Mouse (Mus musculus) monocyte, adult 2 months (primary cell): ENCODE results near the gene Gm7356.
"Not testable (repeated sequence)": the region's sequence is repeated elsewhere in the genome, so short reads cannot be mapped to it uniquely, and the experiment has no call there.

Source experiments
- DNase-seq, 2 experiments: peaks; one replicate each; pipeline ENCODE4 v3.0.0; 2022; ENCODE audit warnings: low spot score in 2 of 2, low read depth in 1 of 2

Gene Gm7356

DNA sequence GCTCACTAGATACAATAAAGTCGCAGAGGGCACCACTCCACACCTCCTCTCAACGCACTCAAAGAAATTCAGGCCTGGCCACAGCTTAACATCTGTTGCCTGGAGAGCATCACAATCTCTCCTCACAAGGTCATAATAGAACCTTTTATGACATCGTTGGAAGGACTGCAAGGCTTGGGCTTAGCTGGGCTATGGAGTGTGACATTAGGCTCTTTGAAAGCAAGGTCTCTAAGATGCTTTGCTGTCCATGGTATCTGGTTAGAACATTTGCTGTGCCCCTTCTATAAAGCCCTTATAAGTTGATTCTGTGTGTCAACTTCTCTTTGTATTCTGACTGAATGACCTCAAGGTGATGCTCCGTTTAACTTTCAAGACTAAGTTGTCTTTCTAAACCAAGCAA, at the start of gene Gm7356:
Gene Gm7356, minus strand, starts transcription at position 101 of the 400 bp plus-strand sequence.
- not testable (repeated sequence) for DNase-seq

DNA sequence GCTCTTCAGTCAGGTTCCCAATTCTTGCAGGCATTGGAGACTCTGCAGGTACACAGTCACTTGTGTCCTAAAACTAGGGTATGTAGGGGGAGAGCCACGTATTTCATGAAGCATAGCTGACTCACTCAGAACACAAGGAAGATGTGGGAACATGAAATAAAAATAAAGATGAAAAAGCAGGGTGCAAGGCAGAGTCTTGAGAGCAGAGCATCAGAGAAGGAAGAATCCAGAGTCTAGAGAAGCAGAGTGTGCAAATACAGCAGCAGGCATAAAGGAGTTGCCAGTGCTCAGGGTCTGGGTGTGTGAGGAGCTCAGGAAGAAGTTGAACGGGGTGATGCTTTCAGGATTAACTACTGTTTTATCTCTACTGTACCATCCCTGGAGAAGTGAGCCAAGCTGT, 38.4 kb upstream of the Gm7356 start:
- not testable (repeated sequence) for DNase-seq

DNA sequence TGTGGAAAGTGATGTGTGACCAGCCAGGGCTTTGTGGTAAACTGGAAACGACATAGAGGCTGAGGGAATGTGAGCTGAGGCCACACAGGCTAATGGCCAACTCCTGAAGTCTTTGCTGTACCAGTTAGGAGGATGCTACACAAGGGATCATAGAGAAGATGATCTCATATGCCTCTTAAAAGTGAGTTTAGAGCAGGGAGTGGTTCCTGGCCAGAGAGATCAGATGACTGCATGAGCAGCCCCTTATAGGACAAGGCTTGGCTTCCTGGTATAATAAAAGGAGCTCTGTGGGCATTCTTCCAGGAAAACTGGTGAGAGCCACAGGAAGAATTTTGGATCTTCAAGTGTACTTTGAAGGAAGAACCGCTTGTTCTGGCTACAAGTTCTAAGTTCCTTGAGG, 33.5 kb upstream of the Gm7356 start:
- DNase-seq = not testable (repeated sequence)

DNA sequence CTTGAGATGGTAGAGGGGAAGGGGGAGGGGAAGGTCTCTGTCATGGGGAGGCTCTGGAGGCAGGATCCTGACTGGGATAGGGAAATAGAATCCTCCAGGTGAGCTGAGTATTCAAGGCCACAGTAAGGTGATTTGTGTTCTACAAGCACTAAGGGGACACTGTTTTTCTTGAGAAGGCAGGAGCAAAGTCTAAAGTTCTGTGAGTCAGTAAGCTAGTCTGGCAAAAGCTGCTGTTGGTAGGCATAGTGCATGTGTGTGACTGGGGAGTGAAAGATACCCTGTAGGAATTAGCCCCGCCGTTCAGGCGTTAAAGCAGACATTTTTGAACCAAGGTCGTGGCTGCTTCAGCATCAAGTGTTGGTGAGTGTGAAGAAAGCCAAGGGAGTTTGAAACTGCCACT, 32.6 kb upstream of the Gm7356 start:
- not testable (repeated sequence) for DNase-seq

DNA sequence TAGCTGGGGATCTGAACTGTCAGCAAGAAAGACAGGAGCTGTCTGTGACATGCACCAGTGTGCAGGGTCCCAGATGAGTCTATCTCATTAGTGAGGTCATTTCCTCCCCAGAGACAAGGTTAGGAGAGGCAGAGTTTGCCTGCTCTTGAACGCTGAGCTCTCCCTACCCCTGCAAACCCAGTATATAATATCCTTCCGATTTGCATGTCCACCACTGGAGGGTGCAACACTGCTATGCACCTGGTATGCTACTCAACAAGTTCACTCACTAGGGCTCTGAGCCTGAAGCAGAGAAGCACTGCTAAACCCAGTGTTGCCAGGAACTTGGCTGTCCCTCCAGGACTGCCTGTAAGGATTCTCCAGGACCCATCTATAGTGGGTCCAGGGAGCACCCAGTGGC, 10.1 kb downstream of the Gm7356 start:
- DNase-seq = not testable (repeated sequence)

DNA sequence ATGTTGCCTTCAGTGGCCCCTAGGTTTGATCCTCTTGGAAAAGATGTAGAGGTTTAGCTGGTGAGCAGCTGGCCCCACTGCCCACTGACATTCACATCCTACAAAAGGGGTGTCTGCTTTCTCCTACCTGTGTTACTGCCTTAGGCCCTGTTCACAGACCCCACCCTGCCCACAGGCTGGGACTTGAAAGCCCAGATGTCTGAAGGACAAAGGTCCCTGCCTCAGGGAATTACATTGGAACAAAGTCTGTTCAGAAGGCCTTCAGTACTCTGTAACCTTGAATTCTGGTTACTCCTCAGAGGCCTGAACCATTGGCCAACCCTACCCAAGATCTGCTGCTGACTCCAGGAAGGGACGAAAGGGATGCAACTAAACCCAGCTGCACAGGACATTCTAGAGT, 15.8 kb downstream of the Gm7356 start:
- no peak for DNase-seq

DNA sequence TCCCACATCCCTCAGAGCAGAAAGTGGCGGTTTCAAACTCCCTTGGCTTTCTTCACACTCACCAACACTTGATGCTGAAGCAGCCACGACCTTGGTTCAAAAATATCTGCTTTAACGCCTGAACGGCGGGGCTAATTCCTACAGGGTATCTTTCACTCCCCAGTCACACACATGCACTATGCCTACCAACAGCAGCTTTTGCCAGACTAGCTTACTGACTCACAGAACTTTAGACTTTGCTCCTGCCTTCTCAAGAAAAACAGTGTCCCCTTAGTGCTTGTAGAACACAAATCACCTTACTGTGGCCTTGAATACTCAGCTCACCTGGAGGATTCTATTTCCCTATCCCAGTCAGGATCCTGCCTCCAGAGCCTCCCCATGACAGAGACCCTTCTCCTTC, 32.7 kb downstream of the Gm7356 start:
- not testable (repeated sequence) for DNase-seq

DNA sequence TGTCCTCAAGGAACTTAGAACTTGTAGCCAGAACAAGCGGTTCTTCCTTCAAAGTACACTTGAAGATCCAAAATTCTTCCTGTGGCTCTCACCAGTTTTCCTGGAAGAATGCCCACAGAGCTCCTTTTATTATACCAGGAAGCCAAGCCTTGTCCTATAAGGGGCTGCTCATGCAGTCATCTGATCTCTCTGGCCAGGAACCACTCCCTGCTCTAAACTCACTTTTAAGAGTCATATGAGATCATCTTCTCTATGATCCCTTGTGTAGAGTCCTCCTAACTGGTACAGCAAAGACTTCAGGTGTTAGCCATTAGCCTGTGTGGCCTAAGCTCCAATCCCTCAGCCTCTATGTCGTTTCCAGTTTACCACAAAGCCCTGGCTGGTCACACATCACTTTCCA, 33.6 kb downstream of the Gm7356 start:
- DNase-seq = not testable (repeated sequence)

DNA sequence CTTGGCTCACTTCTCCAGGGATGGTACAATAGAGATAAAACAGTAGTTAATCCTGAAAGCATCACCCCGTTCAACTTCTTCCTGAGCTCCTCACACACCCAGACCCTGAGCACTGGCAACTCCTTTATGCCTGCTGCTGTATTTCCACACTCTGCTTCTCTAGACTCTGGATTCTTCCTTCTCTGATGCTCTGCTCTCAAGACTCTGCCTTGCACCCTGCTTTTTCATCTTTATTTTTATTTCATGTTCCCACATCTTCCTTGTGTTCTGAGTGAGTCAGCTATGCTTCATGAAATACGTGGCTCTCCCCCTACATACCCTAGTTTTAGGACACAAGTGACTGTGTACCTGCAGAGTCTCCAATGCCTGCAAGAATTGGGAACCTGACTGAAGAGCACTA, 38.5 kb downstream of the Gm7356 start:
- not testable (repeated sequence) for DNase-seq

DNA sequence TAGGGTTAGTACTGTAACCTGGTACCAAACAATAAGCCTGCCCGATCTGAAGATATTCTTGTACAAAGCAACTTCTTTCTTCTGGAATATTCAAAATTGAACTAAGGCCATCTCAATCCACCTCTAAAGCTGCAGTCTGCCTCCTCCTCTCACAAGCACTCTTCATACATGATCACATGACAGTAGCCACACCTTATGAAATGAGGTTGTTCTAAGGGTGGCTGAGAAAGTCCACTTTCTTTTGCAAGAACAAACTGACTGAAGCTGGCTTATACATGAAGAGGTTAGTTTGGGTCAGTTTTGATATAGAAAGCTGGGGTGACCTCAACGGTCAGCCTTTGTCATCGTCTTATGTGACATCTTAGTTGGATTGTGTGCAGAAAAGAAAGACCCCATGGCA, 41.3 kb downstream of the Gm7356 start:
- DNase-seq = not testable (repeated sequence)

DNA sequence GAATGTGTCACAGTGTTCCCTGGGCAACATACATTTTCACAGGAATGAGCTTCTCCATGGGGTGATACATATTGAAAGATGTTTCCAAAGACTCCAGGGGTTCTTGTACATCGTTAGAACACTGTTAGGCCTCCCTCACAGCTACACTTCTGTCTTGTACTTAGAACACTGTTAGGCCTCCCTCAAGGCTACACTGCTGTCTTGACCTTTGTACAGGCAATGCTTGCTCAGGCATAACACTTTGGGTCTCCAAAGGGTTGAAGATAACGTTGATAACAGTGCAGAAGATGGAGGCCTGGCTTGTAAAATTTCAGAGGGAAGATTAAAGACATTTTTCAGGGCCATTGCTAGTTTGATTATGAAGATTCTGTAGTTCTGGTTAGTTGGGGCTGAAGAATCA, 45.4 kb downstream of the Gm7356 start:
- not testable (repeated sequence) for DNase-seq

DNA sequence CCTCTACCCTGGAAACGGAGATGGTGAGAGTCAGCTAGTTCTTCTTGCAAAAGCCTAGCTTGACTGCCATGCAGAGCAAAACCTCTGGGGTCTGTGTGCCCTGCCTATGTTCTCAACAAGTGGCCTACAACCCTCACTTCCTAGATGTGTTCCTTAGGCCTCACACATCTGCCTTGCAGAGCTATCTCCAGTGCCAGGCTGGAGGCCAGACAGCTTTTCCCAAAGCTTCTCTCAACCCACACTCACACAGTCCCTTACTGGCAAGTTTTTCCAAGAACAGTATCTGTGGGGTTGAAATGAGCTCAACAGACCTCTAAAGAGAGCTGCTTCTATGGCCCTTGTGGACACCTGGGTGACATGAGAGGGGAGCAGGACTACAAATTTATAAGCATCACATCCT, 51.9 kb downstream of the Gm7356 start:
- not testable (repeated sequence) for DNase-seq
